Mouse (Mus musculus) ovary, adult 10 weeks (tissue): ENCODE measurements around the gene Otud4. TPM values are rescaled to one million over a fixed set of nuclear protein-coding genes. Genes with fewer than 3 reads are reported as not detected.

Source experiments
- polyA plus RNA-seq: library from polyadenylated mRNA; stranded (reverse); fragments of 350-450 nt; fragmentation: Illumina TruSeq; extraction: RNeasy Lipid Tissue Mini Kit (QIAGEN cat#74804); gene quantifications from one replicate; pipeline ENCODE4 v1.2.3, GENCODE M21; 2014

Gene Otud4
- polyA plus RNA-seq = 130 TPM

GRCm38 (mm10) chr8:79639586-79640451 lies at the start of gene Otud4:
Otud4 (plus strand) TSS chr8:79639618.

GRCm38 (mm10) chr8:79711064-79711961 lies 71.9 kb downstream of the Otud4 start, which contains the start of the genes Abce1 and Anapc10:
Abce1 (minus strand) TSS chr8:79711740.
Anapc10 (plus strand) TSS chr8:79711820.

Other genes with a start within 250 kb of the Otud4 start
- gene Smad1, start 240.1 kb upstream of the Otud4 start, polyA plus RNA-seq = 40.7 TPM
- gene Abce1, start 72.1 kb downstream of the Otud4 start, polyA plus RNA-seq = 322 TPM
- 77.4 TPM for gene Anapc10, start 72.2 kb downstream of the Otud4 start, polyA plus RNA-seq